Mouse (Mus musculus) embryo, embryonic 10.5 days (tissue): Measurements from ENCODE around the gene Rnf208.

Experiments
- DNase-seq: peaks from one replicate; pipeline ENCODE4 v3.0.0-alpha.2; 2015; ENCODE audit warnings: low spot score

Rnf208 gene

GRCm38 (mm10) chr2:25278928-25279882 lies 37.1 kb downstream of the Rnf208 start:
- peak; percentile 89 for DNase-seq

GRCm38 (mm10) chr2:25285551-25285950 lies 43.5 kb downstream of the Rnf208 start:
- DNase-seq, result no peak

- DNase-seq, result no peak
Measured at GRCm38 (mm10) chr2:25286314-25286713, 44.3 kb downstream of the Rnf208 start.

- no peak for DNase-seq
Measured at GRCm38 (mm10) chr2:25286837-25287636, 45.0 kb downstream of the Rnf208 start.

GRCm38 (mm10) chr2:25287927-25288649 lies 46.0 kb downstream of the Rnf208 start, which contains the start of gene Tmem210:
Gene Tmem210 (plus strand): TSS chr2:25288145.
- no peak for DNase-seq

GRCm38 (mm10) chr2:25288734-25289345 lies 46.8 kb downstream of the Rnf208 start:
- DNase-seq, result no peak

GRCm38 (mm10) chr2:25289651-25290050 lies 47.6 kb downstream of the Rnf208 start, which contains the start of gene Lrrc26:
Gene Lrrc26 (plus strand): TSS chr2:25289915.
- no peak for DNase-seq

GRCm38 (mm10) chr2:25290101-25290815 lies 48.2 kb downstream of the Rnf208 start:
- DNase-seq, result no peak

- DNase-seq, result no peak
Measured at GRCm38 (mm10) chr2:25290816-25291130, 48.7 kb downstream of the Rnf208 start.

- DNase-seq, result no peak
Measured at GRCm38 (mm10) chr2:25291184-25292053, 49.4 kb downstream of the Rnf208 start.

- no peak for DNase-seq
Measured at GRCm38 (mm10) chr2:25292054-25292544, 50.0 kb downstream of the Rnf208 start.

GRCm38 (mm10) chr2:25292856-25293255 lies 50.8 kb downstream of the Rnf208 start:
- DNase-seq, result peak; percentile 88

GRCm38 (mm10) chr2:25293706-25294105 lies 51.7 kb downstream of the Rnf208 start:
- no peak for DNase-seq
